Mouse (Mus musculus) ovary, postnatal 10 days (tissue): ENCODE results near the gene Swsap1.

Source experiments
- DNase-seq: peaks from one replicate; pipeline ENCODE4 v3.0.0; 2022; ENCODE audit warnings: low spot score

Swsap1 gene

GRCm38 (mm10) chr9:21968883-21969282 is 13.3 kb downstream of the Swsap1 start:
- DNase-seq: no peak

- no peak for DNase-seq
These were observed 13.7 kb downstream of the Swsap1 start for GRCm38 (mm10) chr9:21969304-21969703.

GRCm38 (mm10) chr9:21976626-21977175 is 21.1 kb downstream of the Swsap1 start:
- DNase-seq: no peak

GRCm38 (mm10) chr9:21977331-21977730 is 21.8 kb downstream of the Swsap1 start:
- no peak for DNase-seq

GRCm38 (mm10) chr9:21977972-21978371 is 22.4 kb downstream of the Swsap1 start:
- DNase-seq: no peak

- no peak for DNase-seq
These were observed 23.0 kb downstream of the Swsap1 start for GRCm38 (mm10) chr9:21978398-21979128.

- DNase-seq: no peak
These were observed 28.4 kb downstream of the Swsap1 start for GRCm38 (mm10) chr9:21983911-21984310.

- no peak for DNase-seq
These were observed 32.2 kb downstream of the Swsap1 start for GRCm38 (mm10) chr9:21987592-21988342.

- no peak for DNase-seq
These were observed 33.0 kb downstream of the Swsap1 start for GRCm38 (mm10) chr9:21988421-21989101.

GRCm38 (mm10) chr9:21989230-21990110 is 33.9 kb downstream of the Swsap1 start, which contains the start of gene Rgl3:
TSS of gene Rgl3 (minus strand) at chr9:21989446.
- DNase-seq: peak; percentile 16

GRCm38 (mm10) chr9:21992227-21992626 is 36.7 kb downstream of the Swsap1 start:
- no peak for DNase-seq

- no peak for DNase-seq
These were observed 40.8 kb downstream of the Swsap1 start for GRCm38 (mm10) chr9:21996178-21996867.

GRCm38 (mm10) chr9:22000296-22000695 is 44.7 kb downstream of the Swsap1 start:
- no peak for DNase-seq

GRCm38 (mm10) chr9:22001633-22002032 is 46.1 kb downstream of the Swsap1 start:
- no peak for DNase-seq

GRCm38 (mm10) chr9:22002194-22003162 is 46.9 kb downstream of the Swsap1 start, which contains the start of the genes Ccdc151 and Prkcsh:
TSS of gene Ccdc151 (minus strand) at chr9:22002634.
TSS of gene Prkcsh (plus strand) at chr9:22002806.
- peak; percentile 92 for DNase-seq

- DNase-seq: no peak
These were observed 47.6 kb downstream of the Swsap1 start for GRCm38 (mm10) chr9:22003163-22003554.

GRCm38 (mm10) chr9:22004546-22004945 is 49.0 kb downstream of the Swsap1 start:
- DNase-seq: no peak
